Mouse (Mus musculus) cerebellum, adult 18-20 months (tissue): ENCODE measurements around the gene Traf3.

Source experiments
- DNase-seq, 2 experiments: peaks; one replicate each; pipeline ENCODE4 v3.0.0; 2021

Gene Traf3

DNA sequence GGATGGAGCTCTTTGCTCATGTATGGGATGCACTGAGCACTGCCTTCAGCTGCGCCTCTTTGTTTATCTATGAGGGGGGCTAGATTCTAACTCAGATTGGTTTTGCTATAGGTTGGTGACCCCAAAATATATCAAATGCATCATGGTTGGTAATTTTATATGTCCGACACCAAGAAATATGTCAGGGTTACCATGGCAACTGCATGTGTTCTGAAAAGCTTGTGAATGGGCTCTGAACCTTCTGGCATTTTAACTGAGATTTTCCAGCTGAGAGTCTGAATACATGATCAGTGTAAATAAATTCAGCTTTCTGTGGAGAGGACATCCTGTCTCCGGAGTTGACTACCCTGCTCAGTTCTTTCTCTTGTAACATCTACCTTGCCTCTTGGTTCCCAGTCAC is 37.8 kb downstream of the Traf3 start:
- DNase-seq, result no peak

- DNase-seq, result no peak
Measured at GRCm38 (mm10) chr12:111207641-111208040, 41.5 kb downstream of the Traf3 start.

DNA sequence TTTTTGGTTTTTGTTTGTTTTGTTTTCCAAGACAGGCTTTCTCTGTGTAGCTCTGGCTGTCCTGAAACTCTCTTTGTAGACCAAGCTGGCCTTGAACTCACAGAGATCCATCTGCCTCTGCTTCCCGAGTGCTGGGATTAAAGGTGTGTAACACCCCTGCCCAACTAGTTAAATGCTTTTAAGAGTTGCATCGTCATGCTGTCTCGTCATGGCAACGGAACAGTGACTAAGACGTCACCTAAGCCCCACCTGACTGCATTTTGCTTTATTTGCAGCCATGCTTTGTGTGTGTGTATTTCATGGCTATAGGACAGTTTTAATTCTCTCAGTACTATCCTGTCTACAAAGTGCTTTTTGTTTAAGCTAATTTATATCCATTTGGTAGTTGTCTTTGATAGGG is 45.6 kb downstream of the Traf3 start:
- no peak for DNase-seq

- no peak for DNase-seq
Measured at GRCm38 (mm10) chr12:111218867-111219266, 52.7 kb downstream of the Traf3 start.

DNA sequence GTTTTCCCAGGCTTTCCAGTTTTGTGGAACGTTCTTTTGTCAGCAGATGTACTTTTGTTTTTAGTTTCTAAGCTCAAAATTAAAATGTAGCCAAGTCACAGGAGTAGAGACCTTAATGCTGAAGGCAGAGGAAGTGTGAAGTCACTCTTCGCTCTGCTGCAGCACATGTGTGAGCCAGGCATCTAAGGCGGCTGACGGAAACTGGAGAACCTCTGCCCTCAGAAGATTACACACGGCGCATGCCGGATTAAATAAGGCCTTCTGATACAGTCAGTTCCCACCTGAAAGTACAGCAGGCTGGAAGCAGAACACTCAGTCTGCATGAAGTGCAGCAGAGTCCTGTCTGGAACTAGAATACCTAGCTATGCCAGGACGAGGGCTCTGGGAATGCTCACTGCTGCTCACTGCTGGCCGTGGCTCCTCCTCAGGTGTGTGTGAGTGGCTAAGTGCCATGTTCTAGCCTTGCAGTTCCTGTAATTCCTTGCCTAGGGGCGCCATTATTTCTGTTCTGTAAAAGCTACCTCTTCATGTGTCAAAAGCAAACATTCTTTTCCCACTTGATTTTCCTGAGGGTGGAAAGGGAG is 59.1 kb downstream of the Traf3 start:
- DNase-seq, result no peak

- DNase-seq, result no peak
Measured at GRCm38 (mm10) chr12:111227410-111227809, 61.2 kb downstream of the Traf3 start.

DNA sequence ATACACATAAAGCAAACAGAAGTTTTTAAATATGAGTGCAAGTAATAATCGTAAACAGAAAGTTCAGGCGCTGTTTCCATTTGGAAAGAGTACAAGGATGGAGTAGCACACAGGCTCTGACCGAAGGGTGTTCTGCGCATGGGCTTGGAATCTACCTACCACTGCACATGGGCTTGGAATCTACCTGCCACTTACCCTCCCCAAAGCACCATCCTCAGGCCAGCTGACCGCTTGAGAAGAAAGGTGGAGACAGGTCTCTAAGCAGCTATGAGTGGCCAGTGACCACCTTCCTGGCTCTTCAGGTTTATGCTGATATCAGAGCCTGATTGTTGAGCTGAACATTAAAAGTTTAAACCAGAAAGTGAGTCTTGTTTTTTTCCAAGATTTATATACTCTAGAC is 62.3 kb downstream of the Traf3 start:
- DNase-seq, result no peak

GRCm38 (mm10) chr12:111230793-111231192 is 64.6 kb downstream of the Traf3 start:
- no peak for DNase-seq

GRCm38 (mm10) chr12:111233798-111234197 is 67.6 kb downstream of the Traf3 start:
- no peak for DNase-seq

GRCm38 (mm10) chr12:111234383-111234782 is 68.2 kb downstream of the Traf3 start:
- no peak for DNase-seq

GRCm38 (mm10) chr12:111235631-111236030 is 69.5 kb downstream of the Traf3 start:
- DNase-seq, result no peak

GRCm38 (mm10) chr12:111237611-111238188 is 71.5 kb downstream of the Traf3 start:
- DNase-seq, result no peak

GRCm38 (mm10) chr12:111238345-111238744 is 72.2 kb downstream of the Traf3 start:
- no peak for DNase-seq

GRCm38 (mm10) chr12:111238778-111239177 is 72.6 kb downstream of the Traf3 start:
- peak in 1 of 2 experiments; percentile 23 for DNase-seq

DNA sequence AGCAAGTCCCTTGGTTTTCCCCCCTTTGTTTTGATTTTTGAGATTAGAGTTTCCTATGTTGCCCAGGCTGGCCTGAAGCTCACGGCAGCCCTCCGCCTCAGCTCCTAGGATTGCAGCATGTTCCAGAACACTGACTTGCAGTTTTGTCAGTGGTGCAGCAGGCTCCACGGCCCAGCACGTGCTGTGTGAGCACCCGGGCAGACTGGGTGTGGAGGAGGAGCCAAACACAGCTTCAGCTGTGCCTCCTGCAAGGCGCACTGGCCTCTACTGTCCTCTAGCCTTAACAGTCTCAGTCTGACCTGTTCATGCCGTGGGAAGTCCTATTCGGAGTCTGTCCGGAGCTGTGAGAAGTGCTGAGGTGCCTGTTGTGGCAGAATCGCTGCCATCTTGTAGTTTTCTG is 73.8 kb downstream of the Traf3 start:
- peak in 1 of 2 experiments; percentile 26 for DNase-seq

- peak; percentile 95 to 96 for DNase-seq
Measured at GRCm38 (mm10) chr12:111241916-111242315, 75.7 kb downstream of the Traf3 start.

DNA sequence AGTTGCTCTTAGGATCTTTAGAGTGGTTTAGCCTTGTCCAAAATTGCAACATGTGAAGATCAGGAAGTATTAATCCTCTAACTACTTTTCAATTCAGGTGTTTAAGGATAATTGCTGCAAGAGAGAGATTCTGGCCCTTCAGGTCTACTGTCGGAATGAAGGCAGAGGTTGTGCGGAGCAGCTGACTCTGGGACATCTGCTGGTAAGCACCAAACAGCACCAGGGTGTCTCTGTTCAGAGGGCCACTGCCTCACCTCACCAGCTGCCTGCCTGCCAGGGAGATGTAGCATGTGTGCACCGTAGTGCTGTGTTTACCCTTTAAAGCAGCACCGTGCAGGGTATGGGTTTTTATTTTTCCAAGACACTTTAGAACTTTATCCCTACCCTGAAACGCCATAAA is 76.2 kb downstream of the Traf3 start:
- DNase-seq, result peak; percentile 16 to 45

DNA sequence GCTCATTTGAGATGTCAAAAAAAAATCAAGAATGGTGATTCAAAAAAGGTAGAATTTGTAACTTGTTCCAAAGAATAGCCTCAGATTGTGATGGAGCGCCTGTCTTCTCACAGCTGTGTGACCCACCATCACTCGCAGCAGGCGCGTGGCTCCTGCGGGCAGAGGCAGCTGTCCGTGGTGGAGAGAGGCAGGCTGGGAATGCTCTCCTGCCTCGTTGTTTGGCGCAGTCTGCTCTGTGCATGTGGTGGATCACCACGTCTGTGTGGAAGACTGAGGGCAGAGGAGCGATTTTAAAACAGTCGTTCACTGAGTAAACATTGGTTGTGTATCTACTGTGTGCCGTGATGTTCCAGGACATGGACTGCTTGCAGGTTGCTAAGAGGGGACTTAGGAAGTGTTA is 77.6 kb downstream of the Traf3 start:
- DNase-seq, result peak; percentile 32 to 38

DNA sequence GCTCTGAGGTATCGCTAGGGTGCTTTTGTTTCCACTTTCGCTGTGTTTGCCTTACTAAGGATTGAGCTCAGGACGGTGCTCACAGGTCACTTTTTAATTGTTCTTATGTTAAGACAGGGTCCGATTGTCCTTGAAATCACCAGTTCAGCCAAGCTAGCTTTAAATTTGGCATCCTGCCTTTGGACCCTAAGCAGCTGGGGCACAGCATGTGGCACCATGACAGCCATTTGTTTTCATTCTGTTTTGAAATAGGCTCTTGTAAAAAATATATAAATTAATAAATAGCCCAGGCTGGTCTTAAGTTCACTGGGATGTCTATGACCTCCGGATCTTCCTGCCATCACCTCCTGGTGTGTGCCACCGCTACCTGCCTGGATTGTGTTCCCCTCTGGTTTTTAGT is 78.9 kb downstream of the Traf3 start:
- no peak for DNase-seq

- no peak for DNase-seq
Measured at GRCm38 (mm10) chr12:111246808-111247464, 80.8 kb downstream of the Traf3 start.

GRCm38 (mm10) chr12:111249095-111249494 is 82.9 kb downstream of the Traf3 start:
- no peak for DNase-seq

DNA sequence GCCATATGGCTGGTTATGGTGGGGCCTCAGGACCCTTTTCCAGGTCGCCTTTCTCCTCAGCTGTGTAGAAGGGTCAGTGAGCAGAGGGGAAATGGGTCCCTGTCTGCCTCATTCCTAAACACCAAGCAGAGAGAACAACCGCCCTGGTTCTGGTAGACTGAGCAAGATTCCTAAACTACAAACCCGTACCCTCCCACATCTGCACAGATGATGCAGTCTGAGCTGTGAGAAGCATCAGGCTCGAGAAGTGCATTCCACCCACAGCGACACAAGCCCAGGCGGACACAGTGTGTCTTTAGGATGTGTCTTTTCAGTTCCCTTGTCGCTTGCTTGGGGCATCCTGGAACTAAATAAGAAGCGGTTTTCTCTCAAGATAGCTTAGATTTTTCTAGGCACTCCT is 83.9 kb downstream of the Traf3 start:
- no peak for DNase-seq

DNA sequence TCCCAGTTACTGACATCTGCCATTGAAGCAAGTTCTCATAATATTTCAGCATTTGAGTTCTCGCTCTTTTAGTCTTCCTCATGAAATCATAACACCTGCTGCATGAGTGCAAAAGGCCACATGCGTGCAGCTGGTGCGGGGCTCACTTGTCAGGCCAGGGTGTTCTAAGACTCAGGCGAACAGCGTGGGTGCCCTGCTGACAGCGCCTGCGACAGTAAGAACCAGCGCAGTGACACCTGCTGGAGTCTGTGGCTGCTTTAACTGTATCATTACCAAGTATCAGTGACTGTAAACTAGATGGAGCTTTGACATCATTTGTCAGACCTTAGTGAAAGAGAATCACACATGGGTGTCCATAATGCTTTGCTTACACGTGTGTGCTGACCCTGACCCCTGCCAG is 85.1 kb downstream of the Traf3 start:
- DNase-seq, result no peak

DNA sequence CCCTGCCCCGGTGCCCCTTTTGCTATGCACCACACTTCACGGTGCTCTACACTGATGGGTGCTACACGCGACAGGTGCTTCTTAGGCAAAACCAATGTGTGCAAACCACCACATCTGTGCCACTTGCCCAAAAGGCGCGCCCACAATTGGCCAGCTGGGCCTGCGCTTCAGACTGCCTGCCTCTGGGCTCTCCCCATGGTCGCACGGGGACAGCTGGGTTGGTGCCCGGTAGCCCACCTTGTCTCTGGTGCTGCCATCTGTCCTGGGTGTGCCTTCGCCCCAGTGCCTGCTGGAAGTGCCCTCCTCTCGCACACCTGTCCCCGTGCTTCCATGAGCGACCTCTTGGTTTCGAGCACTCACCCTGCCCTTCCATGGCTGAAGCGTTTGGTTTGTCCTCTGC is 97.5 kb downstream of the Traf3 start:
- no peak for DNase-seq

DNA sequence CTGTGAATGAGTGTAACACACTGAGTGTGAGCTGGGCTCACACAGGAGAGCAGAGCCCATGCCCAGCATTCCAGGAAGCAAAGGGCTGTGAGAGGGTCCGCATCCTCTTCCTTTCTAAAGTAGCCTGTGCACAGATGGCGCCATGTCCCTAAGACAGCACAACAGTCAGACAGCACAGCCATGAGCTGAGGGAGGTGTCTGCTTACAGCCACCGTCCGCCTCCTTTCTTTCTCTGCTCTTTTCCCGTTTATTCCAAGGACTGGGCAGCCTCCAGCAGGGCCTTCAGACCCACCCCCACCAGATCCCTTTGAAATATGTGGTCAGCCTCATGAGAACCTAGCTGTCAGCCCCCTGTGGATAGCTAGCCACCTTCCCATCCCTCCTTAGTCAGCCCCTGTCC is 99.0 kb downstream of the Traf3 start:
- DNase-seq, result no peak
